Mouse (Mus musculus) neural tube, embryonic 13.5 days (tissue): ENCODE measurements around the gene Tbl1x. TPM values are rescaled to one million over a fixed set of nuclear protein-coding genes. Genes with fewer than 3 reads are reported as not detected.

Source experiments
- ATAC-seq: fragments of 200-750 bp; cut with Nextera tagmentation; 2 replicates; pipeline ENCODE4 v1.8.0; 2017; ENCODE audit warnings: low read depth, mild to moderate bottlenecking, moderate TSS enrichment, moderate library complexity
- H3K27ac ChIP-seq: fragments of 300-500 bp; sonication (generic); replicated peaks from 2 replicates; pipeline ENCODE4 v1.5.1; 2015; ENCODE audit warnings: moderate library complexity, mild to moderate bottlenecking, inconsistent platforms
- H3K27me3 ChIP-seq: fragments of 300-500 bp; sonication (generic); 2 replicates; pipeline ENCODE4 v1.6.1; 2015; ENCODE audit warnings: mild to moderate bottlenecking, inconsistent platforms
- H3K36me3 ChIP-seq: fragments of 300-500 bp; sonication (generic); 2 replicates; pipeline ENCODE4 v1.6.1; 2015; ENCODE audit warnings: mild to moderate bottlenecking, inconsistent platforms
- H3K4me1 ChIP-seq: fragments of 300-500 bp; sonication (generic); replicated peaks from 2 replicates; pipeline ENCODE4 v1.6.1; 2015; ENCODE audit warnings: inconsistent platforms
- H3K4me2 ChIP-seq: fragments of 300-500 bp; sonication (generic); 2 replicates; pipeline ENCODE4 v1.6.1; 2015; ENCODE audit warnings: inconsistent platforms, mild to moderate bottlenecking, moderate library complexity
- H3K4me3 ChIP-seq: fragments of 300-500 bp; sonication (generic); 2 replicates; pipeline ENCODE4 v1.5.1; 2015; ENCODE audit warnings: mild to moderate bottlenecking, inconsistent platforms
- H3K9ac ChIP-seq: fragments of 300-500 bp; sonication (generic); 2 replicates; pipeline ENCODE4 v1.6.1; 2015; ENCODE audit warnings: moderate library complexity, mild to moderate bottlenecking, inconsistent platforms
- H3K9me3 ChIP-seq: fragments of 300-500 bp; sonication (generic); 2 replicates; pipeline ENCODE4 v1.6.1; 2016; ENCODE audit warnings: inconsistent platforms
- WGBS: fragments of 180-500 bp; shearing (Covaris S2); methylation state at CpG from one replicate; pipeline ENCODE4 v1.1.7; 2015; 5-methylcytosine and 5-hydroxymethylcytosine counted together
- polyA plus RNA-seq: library from polyadenylated mRNA; unstranded; fragments of >200 nt; fragmentation: Nextera tagmentation; extraction: Ambion mirVana; gene quantifications from 2 replicates; pipeline ENCODE4 v1.2.1, GENCODE M21; 2015

Gene Tbl1x
- polyA plus RNA-seq, 1 experiment from 2014 or later = 41.5 TPM

DNA sequence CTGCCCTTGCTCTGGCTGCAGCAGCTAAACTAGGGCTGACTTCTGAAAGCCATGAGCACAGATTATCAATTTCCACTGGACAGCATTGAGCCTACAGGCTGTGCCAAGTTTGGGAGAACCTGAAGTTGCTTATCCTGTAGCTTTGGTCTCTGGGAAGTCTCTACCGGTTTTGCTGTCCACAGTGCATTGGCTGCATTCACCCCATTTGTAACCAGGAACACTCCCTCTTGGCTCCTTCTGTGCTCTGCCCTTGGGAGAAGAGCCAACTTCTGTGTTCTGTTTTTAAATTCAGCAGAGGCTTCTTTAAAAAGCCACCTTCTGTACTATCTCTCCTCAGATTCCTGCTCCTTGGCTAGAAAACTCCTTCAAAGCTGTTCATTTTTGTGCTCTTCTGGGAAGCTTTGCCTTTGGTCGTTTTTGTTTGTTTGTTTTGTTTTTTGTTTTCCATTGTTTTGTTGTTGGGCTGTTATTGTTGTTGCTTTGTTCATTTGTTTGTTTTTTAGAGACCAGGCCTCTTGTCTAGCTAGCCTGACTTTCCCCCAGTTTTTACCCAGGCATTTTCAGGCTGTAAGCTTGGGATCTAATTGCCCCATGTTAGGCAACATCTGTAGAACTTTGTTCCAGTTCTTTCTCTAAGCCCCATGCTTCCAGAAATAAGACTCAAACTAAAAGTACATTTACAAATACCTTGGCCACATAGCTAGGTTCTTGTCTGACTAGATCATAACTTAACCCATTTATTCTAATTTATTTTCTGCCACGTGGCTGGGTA is 159.2 kb downstream of the Tbl1x start:
- H3K4me3 ChIP-seq = no peak overlapping the region
- H3K4me1 ChIP-seq = no peaks in the 10 kb centered on the region
- H3K9ac ChIP-seq = no peak overlapping the region
- H3K4me2 ChIP-seq = no peak overlapping the region
- no peak for ATAC-seq
- 64% methylated on average over 3 of the region's 3 CpGs for WGBS
- H3K36me3 ChIP-seq = no peaks in the 10 kb centered on the region
- H3K27ac ChIP-seq = no peak overlapping the region
- H3K27me3 ChIP-seq = no peaks in the 10 kb centered on the region
- H3K9me3 ChIP-seq = no peaks in the 10 kb centered on the region
